Mouse (Mus musculus) thymus, adult 2 months (tissue): ENCODE data around the gene Hist1h4f. TPM values are rescaled to one million over a fixed set of nuclear protein-coding genes. Genes with fewer than 3 reads are reported as not detected.
A peak's percentile ranks its signal among the peaks of the same experiment; 100 is the strongest.
"Not testable (repeated sequence)": the region's sequence is repeated elsewhere in the genome, so short reads cannot be mapped to it uniquely, and the experiment has no call there.

ENCODE experiments used
- DNase-seq: peaks from one replicate; pipeline ENCODE4 v3.0.0; 2021
- H3K27ac ChIP-seq: fragments of 200-500 bp; 2 replicates; pipeline ENCODE4 v1.5.1; 2012; ENCODE audit warnings: low read length, control low read depth; ENCODE audit not compliant: control insufficient read depth, insufficient read depth
- H3K27me3 ChIP-seq: fragments of 200-500 bp; 2 replicates; pipeline ENCODE4 v1.6.1; 2012; ENCODE audit warnings: mild to moderate bottlenecking, low read length, moderate library complexity, mixed read lengths; ENCODE audit not compliant: control insufficient read depth, insufficient read depth
- H3K36me3 ChIP-seq: fragments of 200-500 bp; 2 replicates; pipeline ENCODE4 v1.6.1; 2012; ENCODE audit warnings: mild to moderate bottlenecking, low read length, moderate library complexity; ENCODE audit not compliant: control insufficient read depth, insufficient read depth
- H3K4me1 ChIP-seq: fragments of 200-500 bp; replicated peaks from 2 replicates; pipeline ENCODE4 v1.6.1; 2012; ENCODE audit warnings: low read length; ENCODE audit not compliant: control insufficient read depth, insufficient read depth
- H3K4me3 ChIP-seq: fragments of 200-500 bp; 2 replicates; pipeline ENCODE4 v1.5.1; 2012; ENCODE audit warnings: mild to moderate bottlenecking, low read length, control low read depth, moderate library complexity; ENCODE audit not compliant: control insufficient read depth, insufficient read depth
- CTCF ChIP-seq: fragments of 200-500 bp; IDR thresholded peaks from 2 replicates; pipeline ENCODE4 v1.5.1; 2012; ENCODE audit warnings: mild to moderate bottlenecking, control low read depth, low read length, moderate library complexity, borderline replicate concordance; ENCODE audit not compliant: control insufficient read depth, poor library complexity, insufficient read depth; ENCODE audit errors: extremely low read depth
- POLR2A ChIP-seq: fragments of 200-500 bp; IDR thresholded peaks from 2 replicates; pipeline ENCODE4 v1.6.1; 2012; ENCODE audit warnings: mild to moderate bottlenecking, low read length, control low read depth, moderate library complexity; ENCODE audit not compliant: control insufficient read depth, poor library complexity, insufficient read depth; ENCODE audit errors: extremely low read depth
- WGBS: fragments of 180-500 bp; shearing (Covaris S2); methylation state at CpG from one replicate; pipeline ENCODE4 v1.1.7; 2018; 5-methylcytosine and 5-hydroxymethylcytosine counted together
- polyA plus RNA-seq: library from polyadenylated mRNA; depleted of rRNA; stranded (reverse); fragments of >200 nt; gene quantifications from 2 replicates; pipeline ENCODE4 v1.2.3, GENCODE M21; 2012

The Hist1h4f gene
- polyA plus RNA-seq, 1 experiment = 208 TPM

DNA sequence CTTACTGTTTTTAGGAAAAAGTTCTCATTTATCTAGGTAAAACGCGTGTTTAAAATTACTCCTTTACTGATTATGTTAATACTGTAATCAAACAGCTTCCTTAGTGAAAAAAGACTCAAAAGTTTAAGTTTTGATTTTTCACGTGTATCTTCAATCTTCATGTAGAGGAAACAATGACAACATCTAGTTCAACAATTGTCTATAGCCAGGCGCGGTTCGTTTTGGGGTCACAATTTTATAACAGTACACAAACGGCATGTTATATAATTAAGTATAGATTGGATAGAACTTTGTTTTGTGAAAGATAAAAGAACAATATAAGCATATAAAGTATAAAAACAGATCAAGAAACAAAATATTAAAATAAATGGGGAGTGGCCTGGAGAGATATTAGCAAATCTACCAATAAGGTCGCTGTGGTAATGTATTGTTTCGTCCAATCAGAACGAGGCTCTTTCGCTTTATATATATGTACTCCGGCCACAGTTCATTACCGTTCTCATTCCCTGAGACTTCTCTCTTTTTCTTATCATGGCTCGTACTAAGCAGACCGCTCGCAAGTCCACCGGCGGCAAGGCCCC lies 23.9 kb upstream of the Hist1h4f start, which contains the start of gene Hist1h3d:
Hist1h3d (plus strand) TSS at position 493 of the 581 bp plus-strand sequence.
- Histone ChIP-seq H3K36me3 (no peaks in the 10 kb centered on the region), H3K4me1 (peaks cover 3% of the 10 kb centered on the region), H3K4me3 (peak within 1 kb of the TSS; percentile 47), H3K27ac (peak within 1 kb of the TSS; percentile 94), H3K27me3 (no peaks in the 10 kb centered on the region)
- DNase-seq = no peak
- TF ChIP-seq CTCF (no peak), POLR2A (no peak)
- under 1% methylated on average over 18 of the region's 18 CpGs for WGBS

- DNase-seq, H3K36me3 ChIP-seq, H3K27me3 ChIP-seq, H3K4me1 ChIP-seq: not testable (repeated sequence)
- WGBS = under 1% methylated on average over 13 of the region's 39 CpGs
- Histone ChIP-seq H3K27ac (peak overlapping the region; percentile 94), H3K4me3 (peak overlapping the region; percentile 47)
Observed at GRCm38 (mm10) chr13:23574546-23575170, 23.2 kb upstream of the Hist1h4f start.

GRCm38 (mm10) chr13:23573898-23574524 lies 22.6 kb upstream of the Hist1h4f start, which contains the start of the genes Hist1h2bf and Hist1h2ad:
TSS of gene Hist1h2bf (minus strand) at chr13:23574196.
TSS of gene Hist1h2ad (plus strand) at chr13:23574381.
- H3K36me3 ChIP-seq = not testable (repeated sequence)

DNA sequence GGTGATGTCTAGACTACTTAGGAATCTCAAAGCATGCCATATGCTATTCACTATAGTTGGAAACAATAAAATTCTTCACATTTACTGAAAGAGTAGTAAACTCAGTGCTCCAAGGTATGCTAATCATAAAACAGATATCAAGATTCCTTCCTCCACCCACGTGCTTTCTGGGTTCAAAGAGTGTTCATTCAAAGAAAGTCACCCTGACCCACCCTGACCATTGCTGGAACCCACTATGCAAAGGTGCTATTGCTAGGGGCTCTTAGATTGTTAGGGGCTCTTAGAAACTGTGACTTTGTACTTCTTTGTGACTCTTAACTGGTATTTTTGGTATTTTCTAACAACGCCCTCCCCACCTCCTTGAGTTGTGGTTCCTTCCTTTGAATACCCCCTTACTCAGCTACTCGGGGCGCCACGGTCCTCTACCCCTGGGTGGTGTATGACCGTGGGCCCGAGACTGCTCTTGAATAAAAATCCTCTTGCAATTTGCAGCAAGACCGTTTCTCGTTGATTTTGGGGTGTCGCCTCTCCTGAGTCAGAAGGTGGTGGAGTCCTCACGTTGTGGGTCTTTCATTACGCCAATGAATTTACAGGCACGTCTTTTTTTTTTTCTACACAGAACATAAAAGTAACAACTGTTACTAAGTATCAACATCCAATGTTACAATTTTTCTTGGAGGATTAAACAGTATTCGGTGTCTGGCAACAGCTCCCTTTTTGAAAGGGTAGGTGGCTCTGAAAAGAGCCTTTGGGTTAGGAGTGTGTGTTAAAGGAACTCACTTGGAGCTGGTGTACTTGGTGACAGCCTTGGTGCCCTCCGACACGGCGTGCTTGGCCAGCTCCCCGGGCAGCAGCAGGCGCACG lies 21.8 kb upstream of the Hist1h4f start:
- not testable (repeated sequence) for H3K27me3 ChIP-seq, H3K4me1 ChIP-seq, DNase-seq, H3K36me3 ChIP-seq
- WGBS = 5% methylated on average over 20 of the region's 20 CpGs
- Histone ChIP-seq H3K4me3 (peak overlapping the region; percentile 55), H3K27ac (peak overlapping the region; percentile 93)

More at GRCm38 (mm10) chr13:23573898-23574524, 22.6 kb upstream of the Hist1h4f start, which contains the start of the genes Hist1h2bf and Hist1h2ad:
- H3K4me1 ChIP-seq, H3K27me3 ChIP-seq: not testable (repeated sequence)
- WGBS = 0% methylated on average over 40 of the region's 42 CpGs
- DNase-seq = peak; percentile 89
- Histone ChIP-seq H3K27ac (peak within 1 kb of the TSS; percentile 94), H3K4me3 (peak within 1 kb of the TSS; percentile 55)
- peak; percentile 24; the same call in 1 of the 2 replicates for TF ChIP-seq POLR2A

DNA sequence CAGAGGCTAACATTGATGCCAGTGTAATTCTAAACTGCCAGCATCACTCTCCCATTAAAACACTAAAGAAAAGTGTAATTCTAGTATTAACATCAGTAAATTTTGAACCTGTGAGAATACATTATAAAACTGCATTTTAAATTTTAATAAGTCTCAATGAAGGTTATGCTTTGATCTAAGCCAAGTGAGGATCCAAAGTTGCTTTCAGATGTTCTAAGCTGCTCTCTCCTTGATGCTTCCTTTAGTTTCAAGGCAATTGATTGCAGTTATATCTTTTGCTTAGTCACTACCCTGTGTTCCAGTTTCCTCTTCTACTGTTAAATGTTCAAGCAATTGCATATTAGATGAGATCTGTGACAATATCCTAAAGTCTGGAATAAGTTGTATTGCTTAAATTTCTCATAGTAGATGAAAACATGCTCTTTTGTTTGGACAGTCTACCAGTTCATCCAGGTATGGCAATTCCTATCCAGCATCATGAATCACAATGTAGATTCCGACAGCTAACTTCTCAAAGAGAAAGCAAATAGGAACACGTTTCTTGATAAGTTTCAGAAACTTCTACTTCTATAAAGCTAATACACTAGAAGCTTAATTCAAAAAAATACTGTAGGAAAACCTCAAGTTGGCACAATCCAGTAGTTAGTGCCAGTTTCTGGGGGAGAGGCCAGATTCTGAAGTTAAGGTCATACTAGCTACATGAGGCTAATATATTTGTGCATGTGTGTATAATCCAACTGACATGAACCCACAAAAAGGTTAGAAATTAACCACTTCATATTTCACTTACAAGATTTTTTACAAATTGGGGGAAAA lies 21.0 kb upstream of the Hist1h4f start:
- 31% methylated on average over 2 of the region's 2 CpGs for WGBS
- Histone ChIP-seq H3K4me1 (peaks cover 3% of the 10 kb centered on the region), H3K27ac (no peak overlapping the region), H3K27me3 (no peaks in the 10 kb centered on the region), H3K36me3 (no peaks in the 10 kb centered on the region), H3K4me3 (no peak overlapping the region)
- DNase-seq = no peak
- TF ChIP-seq CTCF = no peak
- TF ChIP-seq POLR2A = no peak

- H3K4me1 ChIP-seq, DNase-seq, H3K27me3 ChIP-seq, H3K36me3 ChIP-seq: not testable (repeated sequence)
- peak overlapping the region; percentile 82 for H3K27ac ChIP-seq
- WGBS = under 1% methylated on average over 19 of the region's 34 CpGs
- peak overlapping the region; percentile 45 for H3K4me3 ChIP-seq
Observed at GRCm38 (mm10) chr13:23571504-23572217, 20.2 kb upstream of the Hist1h4f start.
